Mouse (Mus musculus) CH12.LX (cell line): ENCODE measurements around the gene Cbfa2t3.

ENCODE experiments used
- BHLHE40 ChIP-seq: IDR thresholded peaks from 2 replicates; pipeline ENCODE4 v1.6.1; 2011; ENCODE audit warnings: mild to moderate bottlenecking, low read depth, low read length, improper control_type of control experiment
- CTCF ChIP-seq, 2 experiments: IDR thresholded peaks in 1 of 2; conservative IDR thresholded peaks in 1 of 2; 2 replicates each; pipeline ENCODE4 v1.5.1; 2011 to 2012; ENCODE audit warnings: low read depth in 2 of 2, low read length in 2 of 2, improper control_type of control experiment in 1 of 2, inconsistent platforms in 1 of 2, mild to moderate bottlenecking in 1 of 2, moderate library complexity in 1 of 2
- E2F4 ChIP-seq: IDR thresholded peaks from 2 replicates; pipeline ENCODE4 v1.6.1; 2011; ENCODE audit warnings: low read depth, low read length, improper control_type of control experiment; ENCODE audit not compliant: insufficient replicate concordance
- ELF1 ChIP-seq: IDR thresholded peaks from 2 replicates; pipeline ENCODE4 v1.6.1; 2014; ENCODE audit warnings: low read depth, mild to moderate bottlenecking, inconsistent platforms, low read length, improper control_type of control experiment
- ETS1 ChIP-seq: conservative IDR thresholded peaks from 2 replicates; pipeline ENCODE4 v1.6.1; 2012; ENCODE audit warnings: low read depth, mild to moderate bottlenecking, inconsistent platforms, low read length, improper control_type of control experiment, moderate library complexity
- MAFK ChIP-seq: IDR thresholded peaks from 2 replicates; pipeline ENCODE4 v1.6.1; 2011; ENCODE audit warnings: low read length, improper control_type of control experiment; ENCODE audit not compliant: insufficient replicate concordance
- MAX ChIP-seq: IDR thresholded peaks from 2 replicates; pipeline ENCODE4 v1.6.1; 2011; ENCODE audit warnings: low read length, improper control_type of control experiment
- MEF2A ChIP-seq: IDR thresholded peaks from 2 replicates; pipeline ENCODE4 v1.6.1; 2014; ENCODE audit warnings: low read depth, mild to moderate bottlenecking, inconsistent platforms, low read length, improper control_type of control experiment, borderline replicate concordance
- MYC ChIP-seq: IDR thresholded peaks from 2 replicates; pipeline ENCODE4 v1.6.1; 2011; ENCODE audit warnings: low read depth, mild to moderate bottlenecking, improper control_type of control experiment, low read length
- POLR2A ChIP-seq: IDR thresholded peaks from 2 replicates; pipeline ENCODE4 v1.6.1; 2011; ENCODE audit warnings: low read depth, mild to moderate bottlenecking, improper control_type of control experiment, low read length
- POLR2AphosphoS2 ChIP-seq: IDR thresholded peaks from 2 replicates; pipeline ENCODE4 v1.6.1; 2011; ENCODE audit warnings: low read depth, low read length, improper control_type of control experiment
- SIN3A ChIP-seq: IDR thresholded peaks from 2 replicates; pipeline ENCODE4 v1.6.1; 2012; ENCODE audit warnings: low read length, improper control_type of control experiment, inconsistent platforms
- SMC3 ChIP-seq: IDR thresholded peaks from 2 replicates; pipeline ENCODE4 v1.6.1; 2011; ENCODE audit warnings: low read depth, low read length, improper control_type of control experiment

GRCm38 (mm10) chr8:122686879-122687278 lies 12.0 kb downstream of the Cbfa2t3 start:
- TF ChIP-seq CTCF (conservative IDR thresholded peaks at IDR 0.05 in 1 of 2, IDR thresholded peaks at IDR 0.05 in 1 of 2; ENCODE audit: low read depth in 2 of 2, low read length in 2 of 2) (no peak), POLR2AphosphoS2 (no peak), ETS1 (no peak), MYC (no peak), MAFK (no peak), POLR2A (no peak), SIN3A (no peak), SMC3 (no peak), BHLHE40 (no peak), E2F4 (no peak), MAX (no peak), MEF2A (no peak), ELF1 (no peak)
